Mouse (Mus musculus): ENCODE results near the gene Defb5.
"Not testable (repeated sequence)": the region's sequence is repeated elsewhere in the genome, so short reads cannot be mapped to it uniquely, and the experiment has no call there.

Defb5 gene

DNA sequence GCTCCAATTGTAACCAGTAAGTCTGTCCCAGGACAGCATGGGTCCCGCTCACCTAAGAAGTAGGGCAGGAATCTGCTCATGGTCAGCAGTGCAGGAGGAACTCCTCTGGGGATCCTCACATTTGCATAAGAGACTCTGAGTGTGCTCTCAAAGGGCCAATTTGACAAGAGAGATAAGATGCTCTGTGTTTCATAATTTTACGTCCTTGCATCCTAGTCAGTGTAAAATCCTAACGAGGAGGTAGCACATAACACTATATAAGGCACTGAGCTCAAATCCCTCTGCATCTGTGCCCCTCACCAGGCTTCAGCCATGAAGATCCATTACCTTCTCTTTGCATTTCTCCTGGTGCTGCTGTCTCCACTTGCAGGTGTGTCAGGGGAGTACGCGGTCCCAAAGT, at the start of gene Defb5:
TSS of gene Defb5 (plus strand) at position 301 of the 400 bp plus-strand sequence.
- in situ Hi-C loops (cut with MboI, MseI): no loop called here

DNA sequence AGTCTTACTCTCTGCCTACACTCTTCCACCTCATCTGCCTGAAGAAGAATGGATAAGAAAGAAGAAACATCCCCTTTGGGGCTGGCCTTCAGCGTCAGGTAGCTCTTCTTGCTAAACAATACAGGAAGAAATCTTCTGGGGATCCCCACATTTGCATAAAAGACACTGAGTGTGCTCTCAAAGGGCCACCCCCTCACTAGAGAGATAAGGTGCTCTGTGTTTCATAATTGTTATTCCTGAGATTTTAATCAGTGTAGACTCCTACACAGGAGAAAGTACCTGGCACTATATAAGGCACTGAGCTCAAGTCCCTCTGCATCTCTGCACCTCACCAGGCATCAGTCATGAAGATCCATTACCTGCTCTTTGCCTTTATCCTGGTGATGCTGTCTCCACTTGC, 22.2 kb upstream of the Defb5 start, which contains the start of gene Defb6:
TSS of gene Defb6 (plus strand) at position 318 of the 400 bp plus-strand sequence.
- in situ Hi-C loops (cut with MboI, MseI): no loop called here

DNA sequence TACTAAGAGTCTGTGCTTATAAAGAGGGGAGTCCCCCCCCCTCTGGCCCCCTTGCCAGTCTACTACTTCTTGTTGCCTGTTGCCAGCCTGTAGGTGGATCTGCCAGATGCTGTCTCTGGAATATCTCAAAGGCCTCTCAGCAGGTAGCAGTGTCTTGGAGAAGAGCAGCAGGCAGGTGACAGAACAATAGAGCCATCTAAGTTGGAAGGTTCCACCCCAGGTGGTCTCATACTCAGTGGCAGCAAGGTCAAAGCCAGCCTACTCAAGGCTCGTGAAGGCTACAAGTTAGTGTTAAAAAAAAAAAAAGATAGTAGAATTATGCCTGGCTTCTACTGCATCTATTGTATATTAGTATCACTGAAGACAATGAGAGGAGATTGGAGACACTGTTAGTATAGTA, 9.3 kb upstream of the Defb5 start:
- in situ Hi-C loops (cut with MboI, MseI): no loop called here

DNA sequence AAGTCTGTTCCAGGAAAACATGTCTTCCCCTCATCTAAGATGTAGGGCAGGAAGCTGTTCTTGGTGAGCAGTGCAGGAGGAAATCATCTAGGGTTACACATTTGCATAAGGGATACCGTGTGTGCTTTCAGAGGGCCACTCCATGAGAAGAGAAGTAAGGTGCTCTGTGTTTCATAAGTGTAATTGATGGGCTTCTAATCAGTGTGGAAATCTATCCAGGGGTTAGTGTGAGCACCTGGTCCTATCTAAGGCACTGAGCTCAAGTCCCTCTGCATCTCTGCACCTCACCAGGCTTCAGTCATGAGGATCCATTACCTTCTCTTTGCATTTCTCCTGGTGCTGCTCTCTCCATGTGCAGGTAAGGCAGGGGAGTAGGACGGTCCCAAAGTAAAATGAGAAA, 7.8 kb upstream of the Defb5 start, which contains the start of gene Defb46:
TSS of gene Defb46 (plus strand) at position 301 of the 400 bp plus-strand sequence.
- in situ Hi-C loops (cut with MboI, MseI): no loop called here

DNA sequence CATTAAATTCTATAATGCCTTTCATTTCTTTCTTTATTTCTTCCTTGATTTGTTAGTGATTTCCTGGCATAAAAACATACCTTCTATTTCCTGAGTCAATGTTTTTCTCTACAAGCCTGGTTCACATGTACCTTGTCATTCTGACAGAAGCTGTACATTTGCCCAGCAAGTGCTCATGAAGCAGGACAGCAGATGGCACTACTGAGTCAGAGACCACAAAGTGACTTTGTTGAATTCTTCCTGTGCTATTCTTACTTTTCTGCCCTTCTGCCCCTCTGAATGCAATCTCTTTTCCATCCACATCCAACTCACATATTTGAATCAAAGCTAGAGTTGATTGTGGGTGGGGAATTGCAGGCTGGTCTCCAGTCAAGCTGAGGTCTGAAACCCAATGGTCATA, 10.8 kb downstream of the Defb5 start:
- in situ Hi-C loops (cut with MboI, MseI): no loop called here

DNA sequence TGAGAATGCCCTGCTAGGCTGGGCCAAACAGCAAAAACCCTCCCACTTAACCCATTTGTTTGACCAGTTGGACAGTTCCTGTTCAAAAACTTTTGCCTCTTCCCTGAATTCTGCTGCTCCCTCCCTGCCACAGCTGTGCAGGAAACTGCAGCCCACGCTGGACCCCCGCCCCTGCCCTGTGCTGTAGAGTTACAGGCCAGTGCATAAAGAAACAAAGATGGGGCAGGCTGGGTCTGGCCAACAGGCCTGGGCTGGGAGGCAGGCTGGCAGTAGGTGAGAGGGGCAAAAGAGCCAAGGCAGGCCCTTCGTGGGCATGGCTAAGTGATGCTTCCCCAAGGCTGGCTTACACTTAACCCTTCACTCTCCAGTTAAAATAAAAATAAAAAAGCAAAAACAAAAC, 12.3 kb downstream of the Defb5 start:
- in situ Hi-C loops (cut with MboI, MseI): no loop called here

DNA sequence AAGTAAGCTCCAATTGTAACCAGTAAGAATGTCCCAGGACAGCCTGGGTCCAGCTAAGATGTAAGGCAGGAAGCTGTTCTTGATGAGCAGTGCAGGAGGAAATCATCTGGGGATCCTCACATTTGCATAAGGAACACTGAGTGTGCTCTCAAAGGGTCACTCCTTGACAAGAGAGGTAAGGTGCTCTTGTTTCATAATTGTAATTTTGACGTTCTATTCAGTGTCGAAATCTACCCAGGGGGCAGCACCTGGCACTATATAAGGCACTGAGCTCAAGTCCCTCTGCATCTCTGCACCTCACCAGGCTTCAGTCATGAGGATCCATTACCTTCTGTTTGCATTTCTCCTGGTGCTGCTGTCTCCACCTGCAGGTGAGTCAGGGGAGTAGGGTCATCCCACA, 45.7 kb downstream of the Defb5 start, which contains the start of gene Defb3:
TSS of gene Defb3 (plus strand) at position 301 of the 400 bp plus-strand sequence.
- in situ Hi-C loops (cut with MboI, MseI): not testable (repeated sequence)

DNA sequence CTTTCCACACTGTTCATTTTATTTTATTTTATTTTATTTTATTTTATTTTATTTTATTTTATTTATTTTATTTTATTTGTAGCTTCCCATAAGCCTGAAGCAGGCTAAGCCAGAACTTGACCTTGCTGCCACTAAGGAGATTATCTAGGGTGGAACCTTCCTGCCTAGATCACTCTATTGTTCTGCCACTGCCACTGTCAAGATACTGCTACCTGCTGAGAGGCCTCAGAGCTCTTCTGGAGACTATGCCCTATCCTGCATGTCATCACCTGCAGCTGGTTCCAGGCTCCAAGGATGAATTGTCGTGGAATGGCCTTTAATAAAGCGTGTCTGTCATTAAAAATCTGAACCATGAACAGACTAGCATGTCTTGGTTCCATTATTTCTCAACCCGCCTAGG, 51.0 kb downstream of the Defb5 start:
- in situ Hi-C loops (cut with MboI, MseI): not testable (repeated sequence)

Data from T-helper 2 cell (primary cell).